Mouse (Mus musculus) heart, adult 2 months (tissue): ENCODE data around the gene Gm20929. TPM values are rescaled to one million over a fixed set of nuclear protein-coding genes. Genes with fewer than 3 reads are reported as not detected.
"Not testable (repeated sequence)": the region's sequence is repeated elsewhere in the genome, so short reads cannot be mapped to it uniquely, and the experiment has no call there.

Experiments
- DNase-seq, 2 experiments: peaks; one replicate each; pipeline ENCODE4 v3.0.0; 2021
- H3K27ac ChIP-seq: fragments of 200-600 bp; 2 replicates; pipeline ENCODE4 v1.8.1; 2022
- H3K27me3 ChIP-seq: fragments of 200-500 bp; 2 replicates; pipeline ENCODE4 v1.6.1; 2012; ENCODE audit warnings: mild to moderate bottlenecking, low read length, inconsistent platforms, mixed read lengths; ENCODE audit not compliant: control insufficient read depth, insufficient read depth
- H3K36me3 ChIP-seq: fragments of 200-500 bp; 2 replicates; pipeline ENCODE4 v1.6.1; 2012; ENCODE audit warnings: low read length, inconsistent platforms; ENCODE audit not compliant: control insufficient read depth, insufficient read depth
- H3K4me1 ChIP-seq: fragments of 200-500 bp; 2 replicates; pipeline ENCODE4 v1.6.1; 2011; ENCODE audit warnings: low read length; ENCODE audit not compliant: control insufficient read depth, insufficient read depth
- H3K4me3 ChIP-seq: fragments of 200-600 bp; 2 replicates; pipeline ENCODE4 v1.8.1; 2022
- H3K79me2 ChIP-seq: fragments of 200-500 bp; replicated peaks from 2 replicates; pipeline ENCODE4 v1.6.1; 2012; ENCODE audit warnings: mild to moderate bottlenecking, inconsistent platforms, low read length, moderate library complexity, mixed read lengths; ENCODE audit not compliant: control insufficient read depth, insufficient read depth
- H3K9ac ChIP-seq: fragments of 200-500 bp; 2 replicates; pipeline ENCODE4 v1.6.1; 2012; ENCODE audit warnings: low read depth, mild to moderate bottlenecking, control low read depth, inconsistent platforms, low read length, mixed read lengths
- WGBS: fragments of 180-500 bp; shearing (Covaris S2); methylation state at CpG from one replicate; pipeline ENCODE4 v1.1.7; 2018; 5-methylcytosine and 5-hydroxymethylcytosine counted together
- intact Hi-C: fragments of 180-260 bp; cut with DNase I; formaldehyde crosslinking; loops from one replicate; pipeline ENCODE4 v1.15.1; 2025
- long read RNA-seq: library from polyadenylated mRNA; stranded (forward); transcript quantifications from one replicate; pipeline ENCODE4 v2.0.0, GENCODE M21; 2021
- polyA plus RNA-seq: library from polyadenylated mRNA; depleted of rRNA; stranded (reverse); fragments of >200 nt; gene quantifications from 2 replicates; pipeline ENCODE4 v1.2.3, GENCODE M21; 2012; rRNA removed
- total RNA-seq, 2 experiments: library from RNA; stranded (reverse); gene quantifications; 2 replicates each; pipeline ENCODE4 v1.2.3; 2021

Gm20929 gene
- total RNA-seq (not detected), polyA plus RNA-seq (not detected in 2 replicates)
- long read RNA-seq: 0 reads

GRCm38 (mm10) chrY:53843649-53844048 is at the start of gene Gm20929:
Gm20929 (plus strand) TSS chrY:53843949.
- intact Hi-C loops, H3K4me1 ChIP-seq, DNase-seq, H3K27me3 ChIP-seq, H3K27ac ChIP-seq, H3K9ac ChIP-seq, H3K36me3 ChIP-seq, H3K4me3 ChIP-seq, H3K79me2 ChIP-seq: not testable (repeated sequence)
- no CpG with 5 or more reads among the region's 6 CpGs for WGBS
